ENCODE assay signal across 8 mouse cellular contexts in genomic region chr5:118380422-118381293, GRCm38 (mm10).
DNase-seq lines count a peak whose midpoint lies in the region.

No protein-coding gene starts in this region.

- peak overlapping the region; percentile 84 for H3K27ac ChIP-seq in hindbrain, embryonic 10.5 days
- H3K27ac ChIP-seq in macrophage, result peak overlapping the region; percentile 89

- peaks cover 46% of the 10 kb centered on the region for H3K4me1 ChIP-seq in hindbrain, embryonic 10.5 days (replicated peaks)

- peak; percentile 92 for DNase-seq in ES-CJ7 (ENCODE audit: low read depth, low spot score)
- DNase-seq in brain, adult 2 months (ENCODE audit: low read depth, low spot score), result peak; percentile 69
- peak; percentile 49 to 61 for DNase-seq in frontal cortex, postnatal 10 days (ENCODE audit: low spot score in 2 of 2)
- peak; percentile 84 for DNase-seq in hindbrain, embryonic 10.5 days (ENCODE audit: low spot score)
- peak; percentile 45 to 48 for DNase-seq in layer of hippocampus, postnatal 36 days
- DNase-seq in retina, postnatal 1 day, result peak; percentile 91
- no peak for DNase-seq in T-cell, adult 2 months (ENCODE audit: low spot score)

- H3K27me3 ChIP-seq in hindbrain, embryonic 10.5 days (ENCODE audit: insufficient read depth, poor library complexity, severe bottlenecking), result peaks cover 66% of the 10 kb centered on the region

- WGBS in hindbrain, embryonic 10.5 days, result under 1% methylated on average over 45 of the region's 45 CpGs
- under 1% methylated on average over 45 of the region's 45 CpGs for WGBS in macrophage (ENCODE audit: missing documents)

- no peaks in the 10 kb centered on the region for H3K9me3 ChIP-seq in hindbrain, embryonic 10.5 days

- H3K36me3 ChIP-seq in hindbrain, embryonic 10.5 days, result no peaks in the 10 kb centered on the region
- H3K36me3 ChIP-seq in macrophage (ENCODE audit: inconsistent target), result no peaks in the 10 kb centered on the region

- no peaks in the 10 kb centered on the region for H3K79me2 ChIP-seq in macrophage (ENCODE audit: inconsistent target)

- peak overlapping the region; percentile 59 for H3K4me3 ChIP-seq in hindbrain, embryonic 10.5 days
- peak overlapping the region; percentile 53 for H3K4me3 ChIP-seq in macrophage (ENCODE audit: inconsistent target)
